Mouse (Mus musculus) Patski (cell line): ENCODE data around the gene G0s2. TPM values are rescaled to one million over a fixed set of nuclear protein-coding genes. Genes with fewer than 3 reads are reported as not detected.

Source experiments
- ATAC-seq: fragments of 100-300 bp; one replicate; pipeline ENCODE4 v1.8.0; 2021
- CTCF ChIA-PET: fragments of 350-600 bp; sonication (Branson Sonifier 250); formaldehyde crosslinking; loops from one replicate; lab custom pipeline; 2022; ENCODE audit warnings: inconsistent platforms; lab: Charles Lee
- POLR2A ChIA-PET: fragments of 350-600 bp; sonication (Branson Sonifier 250); formaldehyde crosslinking; loops from one replicate; lab custom pipeline; 2022; ENCODE audit warnings: antibody characterized with exemption, inconsistent platforms; lab: Charles Lee
- DNase-seq: peaks from one replicate; pipeline ENCODE4 v3.0.0-alpha.2; 2011; ENCODE audit warnings: low read depth, low spot score
- H3K27me3 ChIP-seq: fragments of 371-371 bp; one replicate; pipeline ENCODE4 v1.5.1; 2021
- CTCF ChIP-seq: fragments of 100-300 bp; IDR thresholded peaks from one replicate; pipeline ENCODE4 v1.5.1; 2021
- in situ Hi-C: fragments of 300-500 bp; cut with MboI; formaldehyde crosslinking; loops from 3 replicates; pipeline ENCODE4 v1.11.1; 2018; ENCODE audit warnings: low pct_unique_long_range_greater_than_20kb, mixed read lengths
- polyA plus RNA-seq: library from polyadenylated mRNA; unstranded; gene quantifications from one replicate; pipeline ENCODE4 v1.2.3, GENCODE M21; 2021

The G0s2 gene
- polyA plus RNA-seq, 1 experiment from 2014 or later, result not detected

GRCm38 (mm10) chr1:193234930-193235329, 38.1 kb downstream of the G0s2 start:
- ChIA-PET POLR2A (no interaction called here), CTCF (interaction anchor here (1.0 kb wide), 1 partner anchor 10 kb away, joined by 3 read pairs; no protein-coding TSS in a partner anchor)
- H3K27me3 ChIP-seq, result no peaks in the 10 kb centered on the region
- DNase-seq (no peak), ATAC-seq (no peak)
- in situ Hi-C loops, result no loop called here
- no peak for TF ChIP-seq CTCF

- H3K27me3 ChIP-seq, result no peaks in the 10 kb centered on the region
- DNase-seq (no peak), ATAC-seq (no peak)
- in situ Hi-C loops, result no loop called here
- POLR2A ChIA-PET, result no interaction called here
- no peak for TF ChIP-seq CTCF
- CTCF ChIA-PET, result interaction anchor here (1.2 kb wide), 1 partner anchor 275 kb away, joined by 3 read pairs; no protein-coding TSS in a partner anchor
These were observed 38.8 kb downstream of the G0s2 start for GRCm38 (mm10) chr1:193234130-193234645.

DNA sequence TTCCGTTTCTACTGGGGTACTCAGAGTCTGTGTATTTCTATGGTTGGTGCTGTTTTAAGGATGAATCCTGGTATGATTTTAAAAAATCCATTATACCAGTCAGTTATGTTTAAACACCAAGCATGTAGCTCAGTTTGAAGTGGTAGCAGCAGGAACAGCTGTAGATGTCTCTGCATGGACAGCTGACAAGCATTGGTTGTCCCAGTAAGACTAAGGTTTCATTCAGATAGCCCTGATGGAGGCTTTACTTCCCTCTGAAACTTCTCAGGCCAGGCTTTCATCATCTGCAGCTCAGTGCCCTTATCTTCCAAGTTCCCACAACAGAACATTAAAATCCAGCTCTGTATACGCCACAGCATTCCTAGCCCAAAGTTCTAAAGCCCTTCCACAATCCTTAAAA, 40.3 kb downstream of the G0s2 start:
- CTCF ChIA-PET, result interaction anchor here (1.4 kb wide), 1 partner anchor 150 kb away, joined by 3 read pairs; no protein-coding TSS in a partner anchor
- TF ChIP-seq CTCF, result no peak
- in situ Hi-C loops, result no loop called here
- ATAC-seq (no peak), DNase-seq (no peak)
- no peaks in the 10 kb centered on the region for H3K27me3 ChIP-seq
- POLR2A ChIA-PET, result no interaction called here

DNA sequence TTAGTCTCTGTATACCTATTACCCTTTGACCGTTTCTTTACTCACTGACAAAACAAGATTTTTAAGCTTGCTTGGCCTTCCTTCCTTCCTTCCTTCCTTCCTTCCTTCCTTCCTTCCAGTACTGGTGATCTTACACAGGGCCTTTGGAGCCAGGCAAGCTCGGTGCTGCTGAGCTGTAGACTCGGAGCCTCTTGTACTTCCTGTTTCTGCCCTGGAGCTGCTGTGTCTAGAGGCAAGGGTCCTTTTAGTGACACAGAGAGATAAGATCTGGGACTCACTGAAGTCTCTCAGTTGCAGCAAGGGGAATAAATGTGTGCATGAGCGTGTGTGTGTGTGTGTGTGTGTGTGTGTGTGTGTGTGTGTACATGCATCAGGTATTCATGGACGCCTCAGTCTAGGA, 42.1 kb downstream of the G0s2 start:
- POLR2A ChIA-PET, result no interaction called here

GRCm38 (mm10) chr1:193230531-193230930, 42.5 kb downstream of the G0s2 start:
- in situ Hi-C loops, result no loop called here
- no peak for ATAC-seq

More for the DNA sequence above, 42.1 kb downstream of the G0s2 start:
- DNase-seq (no peak), ATAC-seq (no peak)
- CTCF ChIA-PET, result no interaction called here
- H3K27me3 ChIP-seq, result no peaks in the 10 kb centered on the region
- TF ChIP-seq CTCF, result no peak
- in situ Hi-C loops, result no loop called here

GRCm38 (mm10) chr1:193229570-193229969, 43.4 kb downstream of the G0s2 start:
- TF ChIP-seq CTCF, result no peak
- POLR2A ChIA-PET, result interaction anchor here (0.7 kb wide), 1 partner anchor 1253 kb away, joined by 3 read pairs; no protein-coding TSS in a partner anchor
- DNase-seq (no peak), ATAC-seq (no peak)
- CTCF ChIA-PET, result no interaction called here
- no peaks in the 10 kb centered on the region for H3K27me3 ChIP-seq
- in situ Hi-C loops, result no loop called here

More at GRCm38 (mm10) chr1:193230531-193230930, 42.5 kb downstream of the G0s2 start:
- no peak for TF ChIP-seq CTCF
- POLR2A ChIA-PET, result interaction anchor here (0.7 kb wide), 1 partner anchor 1254 kb away, joined by 3 read pairs; no protein-coding TSS in a partner anchor
- CTCF ChIA-PET, result no interaction called here
- H3K27me3 ChIP-seq, result no peaks in the 10 kb centered on the region
- no peak for DNase-seq

DNA sequence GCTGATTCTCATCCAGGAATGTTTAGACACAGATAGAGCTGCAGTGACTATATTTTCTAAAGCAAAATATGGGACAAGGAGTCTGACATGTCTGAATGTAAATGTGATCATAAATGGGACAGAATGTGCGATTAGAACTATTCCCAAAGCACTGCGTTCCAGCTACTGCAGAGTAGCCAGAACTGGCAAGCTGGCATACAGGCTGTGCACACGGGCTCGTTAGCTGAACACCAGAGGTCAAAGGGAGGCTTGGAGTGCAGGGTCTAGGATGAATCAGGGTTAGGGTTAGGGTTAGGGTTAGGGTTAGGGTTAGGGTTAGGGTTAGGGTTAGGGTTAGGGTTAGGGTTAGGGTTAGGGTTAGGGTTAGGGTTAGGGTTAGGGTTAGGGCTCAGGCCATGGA, 45.5 kb downstream of the G0s2 start:
- DNase-seq (no peak), ATAC-seq (no peak)
- in situ Hi-C loops, result no loop called here
- H3K27me3 ChIP-seq, result no peaks in the 10 kb centered on the region
- TF ChIP-seq CTCF, result no peak
- ChIA-PET POLR2A (interaction anchor here (0.7 to 1.2 kb wide), 2 partner anchors 25 to 64 kb away, joined by 3 read pairs; no protein-coding TSS in a partner anchor), CTCF (interaction anchor here (0.5 to 1.7 kb wide), 2 partner anchors 16 to 41 kb away, joined by 3 read pairs; no protein-coding TSS in a partner anchor)

DNA sequence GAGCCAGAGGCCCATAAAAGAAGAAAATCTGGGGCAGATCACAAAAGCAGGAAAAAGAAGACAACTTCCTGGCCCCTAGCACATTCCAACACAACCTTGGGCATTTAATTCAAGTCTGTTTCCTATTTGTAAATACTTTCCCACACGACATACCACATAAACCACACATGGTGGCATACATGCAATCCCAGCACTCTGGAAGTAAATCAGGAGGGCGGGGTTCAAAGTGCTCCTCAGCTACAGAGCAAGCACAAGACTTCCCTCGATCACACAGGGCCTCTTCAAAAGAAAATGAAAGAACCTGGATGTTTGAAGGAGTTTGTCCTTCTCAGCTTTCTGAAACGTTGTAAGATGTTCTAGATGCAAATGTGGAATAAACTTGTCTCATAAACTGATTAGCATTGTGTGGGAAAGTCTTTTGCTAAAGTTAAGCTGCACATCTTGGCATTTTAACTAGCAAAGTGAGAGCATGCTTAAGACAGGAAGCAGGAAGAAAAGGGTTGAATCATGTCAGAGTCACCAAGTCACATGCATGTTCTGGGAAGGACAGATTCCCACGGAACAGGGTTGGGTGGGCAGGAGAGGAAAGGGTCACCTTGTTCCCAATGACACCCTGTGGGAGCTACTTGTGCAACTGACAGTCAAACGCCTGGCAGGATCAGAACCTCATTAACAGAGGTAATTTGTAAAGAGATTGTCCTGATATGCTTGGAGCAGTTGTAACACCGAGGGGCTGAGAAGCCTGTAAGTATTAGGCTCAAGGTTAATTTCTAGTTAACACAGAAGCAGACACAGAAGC, 46.1 kb downstream of the G0s2 start:
- no peak for TF ChIP-seq CTCF
- no peak for ATAC-seq
- in situ Hi-C loops, result no loop called here

DNA sequence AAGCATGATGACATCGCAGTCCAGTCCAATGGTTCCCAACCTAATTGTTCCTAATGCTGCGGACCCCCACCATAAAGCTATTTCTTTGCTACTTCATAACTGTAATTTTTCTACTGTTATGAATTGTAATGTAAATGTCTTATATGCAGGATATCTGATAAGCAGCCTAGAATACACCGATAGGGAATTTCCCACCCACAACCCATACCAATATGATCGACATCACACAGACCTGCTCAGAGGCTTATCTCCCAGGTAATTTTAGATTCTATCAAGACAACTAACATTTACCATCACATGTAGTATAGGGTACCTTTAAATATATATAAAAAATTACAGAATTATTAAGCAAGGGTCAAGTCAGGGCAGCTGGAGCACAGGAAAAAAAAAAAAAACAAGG, 46.9 kb downstream of the G0s2 start:
- ATAC-seq, result no peak
- DNase-seq, result no peak
- ChIA-PET CTCF (interaction anchor here (0.8 to 2.8 kb wide), 3 partner anchors 10 to 86 kb away, joined by 3 to 13 read pairs (median 3); no protein-coding TSS in a partner anchor), POLR2A (interaction anchor here (0.6 kb wide), 1 partner anchor 1060 kb away, joined by 3 read pairs; no protein-coding TSS in a partner anchor)
- no peaks in the 10 kb centered on the region for H3K27me3 ChIP-seq
- in situ Hi-C loops, result no loop called here
- no peak for TF ChIP-seq CTCF

More for the DNA sequence above, 46.1 kb downstream of the G0s2 start:
- no peaks in the 10 kb centered on the region for H3K27me3 ChIP-seq
- no peak for DNase-seq
- ChIA-PET POLR2A (interaction anchor here (0.6 to 1.2 kb wide), 2 partner anchors 26 to 1061 kb away, joined by 3 read pairs; no protein-coding TSS in a partner anchor), CTCF (interaction anchor here (0.8 to 2.8 kb wide), 3 partner anchors 11 to 86 kb away, joined by 3 to 13 read pairs (median 3); no protein-coding TSS in a partner anchor)

DNA sequence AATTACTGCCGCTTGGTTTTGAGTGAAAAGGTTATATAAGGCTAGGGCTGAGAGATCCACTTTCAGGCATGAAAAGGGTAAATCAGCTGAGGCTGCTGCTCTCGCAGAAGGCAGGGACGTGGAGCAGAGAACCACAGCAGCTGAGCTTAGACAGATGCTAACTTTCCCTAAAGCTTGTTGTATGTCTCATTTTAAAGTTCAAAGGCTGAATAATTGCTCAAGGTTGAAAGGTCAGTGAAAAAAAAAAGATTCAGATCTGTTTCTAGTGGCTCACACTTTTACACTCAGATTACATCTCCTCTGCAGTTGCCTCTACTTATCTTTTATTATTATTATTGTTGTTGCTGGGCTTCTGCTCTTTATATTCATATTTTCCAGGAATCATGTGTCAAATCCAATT, 47.5 kb downstream of the G0s2 start:
- in situ Hi-C loops, result no loop called here
- ChIA-PET CTCF (interaction anchor here (2.8 kb wide), 1 partner anchor 10 kb away, joined by 13 read pairs; no protein-coding TSS in a partner anchor), POLR2A (no interaction called here)
- TF ChIP-seq CTCF, result no peak
- no peak for ATAC-seq
- DNase-seq, result no peak
- H3K27me3 ChIP-seq, result no peaks in the 10 kb centered on the region

Other genes starting within 250 kb of the G0s2 start
- gene Syt14, start 237.4 kb downstream of the G0s2 start, polyA plus RNA-seq, result 2.7 TPM
- gene Diexf, start 142.9 kb downstream of the G0s2 start, polyA plus RNA-seq, result 16.2 TPM
- 2.2 TPM for gene Irf6, start 120.1 kb downstream of the G0s2 start, polyA plus RNA-seq
- gene A130010J15Rik, start 105.2 kb downstream of the G0s2 start, polyA plus RNA-seq, result 7.3 TPM
- gene Traf3ip3, start 71.5 kb downstream of the G0s2 start, polyA plus RNA-seq, result not detected
- 0.17 TPM for gene Lamb3, start 65.5 kb downstream of the G0s2 start, polyA plus RNA-seq
- gene Hsd11b1, start 9.1 kb downstream of the G0s2 start, polyA plus RNA-seq, result 0.19 TPM
- gene Camk1g, start 97.1 kb upstream of the G0s2 start, polyA plus RNA-seq, result 0.69 TPM